Mouse (Mus musculus): ENCODE data around the gene Comt. TPM values are rescaled to one million over a fixed set of nuclear protein-coding genes. Genes with fewer than 3 reads are reported as not detected.

Comt gene
- polyA plus RNA-seq, 1 experiment from 2014 or later: 93.2 TPM

GRCm38 (mm10) chr16:18405876-18406275 is 20.8 kb downstream of the Comt start:
- Histone ChIP-seq H3K27ac (replicated peaks) (peak overlapping the region; percentile 52), H3K4me1 (replicated peaks) (peaks cover 42% of the 10 kb centered on the region), H3K36me3 (peaks cover 91% of the 10 kb centered on the region)

GRCm38 (mm10) chr16:18405091-18405854 is 21.4 kb downstream of the Comt start:
- Histone ChIP-seq H3K9ac (0 out of 2 replicates have a peak overlapping the region, but pooled peaks have one; percentile 34), H3K4me1 (replicated peaks) (peaks cover 42% of the 10 kb centered on the region), H3K36me3 (peaks cover 92% of the 10 kb centered on the region), H3K27ac (replicated peaks) (peak overlapping the region; percentile 52), H3K4me3 (no peak overlapping the region), H3K27me3 (no peaks in the 10 kb centered on the region), H3K9me3 (no peaks in the 10 kb centered on the region), H3K4me2 (no peak overlapping the region)
- ATAC-seq (ENCODE audit: low read depth): no peak
- 87% methylated on average over 13 of the region's 13 CpGs for WGBS

More at GRCm38 (mm10) chr16:18405876-18406275, 20.8 kb downstream of the Comt start:
- H3K9me3 ChIP-seq: no peaks in the 10 kb centered on the region
- peak overlapping the region; percentile 34; the same call in 1 of the 2 replicates for H3K9ac ChIP-seq
- ATAC-seq (ENCODE audit: low read depth): no peak
- H3K27me3 ChIP-seq: no peaks in the 10 kb centered on the region
- no peak overlapping the region for H3K4me2 ChIP-seq
- no peak overlapping the region for H3K4me3 ChIP-seq
- 74% methylated on average over 2 of the region's 2 CpGs for WGBS

- peaks cover 94% of the 10 kb centered on the region for H3K36me3 ChIP-seq
- no peak overlapping the region for H3K4me3 ChIP-seq
- H3K9me3 ChIP-seq: no peaks in the 10 kb centered on the region
- peaks cover 50% of the 10 kb centered on the region for H3K4me1 ChIP-seq (replicated peaks)
- H3K27me3 ChIP-seq: no peaks in the 10 kb centered on the region
- no peak overlapping the region for H3K4me2 ChIP-seq
- WGBS: 93% methylated on average over 12 of the region's 12 CpGs
- no peak overlapping the region for H3K9ac ChIP-seq
- ATAC-seq (ENCODE audit: low read depth): no peak
- no peak overlapping the region for H3K27ac ChIP-seq (replicated peaks)
These were observed 23.4 kb downstream of the Comt start for GRCm38 (mm10) chr16:18403285-18403684.

- Histone ChIP-seq H3K9me3 (no peaks in the 10 kb centered on the region), H3K4me3 (no peak overlapping the region), H3K4me1 (replicated peaks) (peaks cover 57% of the 10 kb centered on the region), H3K27ac (replicated peaks) (peak overlapping the region; percentile 81), H3K9ac (peak overlapping the region; percentile 38), H3K27me3 (no peaks in the 10 kb centered on the region), H3K4me2 (peak overlapping the region; percentile 14; the same call in 1 of the 2 replicates), H3K36me3 (peaks cover 92% of the 10 kb centered on the region)
- WGBS: 27% methylated on average over 7 of the region's 7 CpGs
- peak; percentile 84 for ATAC-seq (ENCODE audit: low read depth)
These were observed 26.0 kb downstream of the Comt start for GRCm38 (mm10) chr16:18400472-18401216.

- WGBS: 60% methylated on average over 9 of the region's 9 CpGs
- Histone ChIP-seq H3K4me1 (replicated peaks) (peaks cover 64% of the 10 kb centered on the region), H3K4me2 (peak overlapping the region; percentile 14; the same call in 1 of the 2 replicates)
These were observed 26.6 kb downstream of the Comt start for GRCm38 (mm10) chr16:18400028-18400427.

GRCm38 (mm10) chr16:18396791-18397621 is 29.6 kb downstream of the Comt start:
- Histone ChIP-seq H3K27ac (replicated peaks) (peak overlapping the region; percentile 79), H3K4me3 (no peak overlapping the region), H3K27me3 (no peaks in the 10 kb centered on the region), H3K4me2 (no peak overlapping the region), H3K9ac (no peak overlapping the region), H3K4me1 (replicated peaks) (peaks cover 91% of the 10 kb centered on the region), H3K36me3 (peaks cover 55% of the 10 kb centered on the region), H3K9me3 (no peaks in the 10 kb centered on the region)
- WGBS: 96% methylated on average over 27 of the region's 27 CpGs
- no peak for ATAC-seq (ENCODE audit: low read depth)

More at GRCm38 (mm10) chr16:18400028-18400427, 26.6 kb downstream of the Comt start:
- no peak for ATAC-seq (ENCODE audit: low read depth)
- Histone ChIP-seq H3K27ac (replicated peaks) (peak overlapping the region; percentile 81), H3K9me3 (no peaks in the 10 kb centered on the region), H3K27me3 (no peaks in the 10 kb centered on the region), H3K4me3 (no peak overlapping the region), H3K36me3 (peaks cover 86% of the 10 kb centered on the region), H3K9ac (no peak overlapping the region; the same call in 1 of the 2 replicates)

- Histone ChIP-seq H3K27me3 (no peaks in the 10 kb centered on the region), H3K27ac (replicated peaks) (peak overlapping the region; percentile 79), H3K4me3 (no peak overlapping the region), H3K4me2 (peak overlapping the region; percentile 75), H3K36me3 (peaks cover 47% of the 10 kb centered on the region), H3K9me3 (no peaks in the 10 kb centered on the region), H3K4me1 (replicated peaks) (peaks cover 87% of the 10 kb centered on the region), H3K9ac (peak overlapping the region; percentile 63)
- 58% methylated on average over 2 of the region's 2 CpGs for WGBS
- no peak for ATAC-seq (ENCODE audit: low read depth)
These were observed 30.5 kb downstream of the Comt start for GRCm38 (mm10) chr16:18396201-18396600.

GRCm38 (mm10) chr16:18395620-18396036 is 31.0 kb downstream of the Comt start:
- Histone ChIP-seq H3K27me3 (no peaks in the 10 kb centered on the region), H3K4me1 (replicated peaks) (peaks cover 87% of the 10 kb centered on the region), H3K4me3 (no peak overlapping the region), H3K27ac (replicated peaks) (peak overlapping the region; percentile 79), H3K36me3 (peaks cover 42% of the 10 kb centered on the region), H3K9ac (peak overlapping the region; percentile 63; the same call in 1 of the 2 replicates), H3K9me3 (no peaks in the 10 kb centered on the region), H3K4me2 (peak overlapping the region; percentile 75)
- 0 out of 2 replicates have a peak, but pooled peaks have one; percentile 8 for ATAC-seq (ENCODE audit: low read depth)
- 17% methylated on average over 6 of the region's 7 CpGs for WGBS

- Histone ChIP-seq H3K27me3 (no peaks in the 10 kb centered on the region), H3K4me3 (peak overlapping the region; percentile 13), H3K36me3 (peaks cover 35% of the 10 kb centered on the region), H3K4me1 (replicated peaks) (peaks cover 87% of the 10 kb centered on the region), H3K4me2 (peak overlapping the region; percentile 75), H3K9me3 (no peaks in the 10 kb centered on the region), H3K9ac (peak overlapping the region; percentile 63), H3K27ac (replicated peaks) (peak overlapping the region; percentile 89)
- peak; percentile 1; the same call in 1 of the 2 replicates for ATAC-seq (ENCODE audit: low read depth)
- WGBS: 10% methylated on average over 11 of the region's 11 CpGs
These were observed 31.7 kb downstream of the Comt start for GRCm38 (mm10) chr16:18394777-18395619.

- Histone ChIP-seq H3K27me3 (no peaks in the 10 kb centered on the region), H3K4me3 (peak overlapping the region; percentile 56), H3K9ac (peak overlapping the region; percentile 79), H3K4me1 (replicated peaks) (peaks cover 87% of the 10 kb centered on the region), H3K36me3 (peaks cover 26% of the 10 kb centered on the region), H3K9me3 (no peaks in the 10 kb centered on the region), H3K4me2 (peak overlapping the region; percentile 75), H3K27ac (replicated peaks) (peak overlapping the region; percentile 89)
- no peak for ATAC-seq (ENCODE audit: low read depth)
- WGBS: 64% methylated on average over 3 of the region's 3 CpGs
These were observed 32.6 kb downstream of the Comt start for GRCm38 (mm10) chr16:18394056-18394455.

GRCm38 (mm10) chr16:18393595-18393994 is 33.1 kb downstream of the Comt start:
- no peaks in the 10 kb centered on the region for H3K9me3 ChIP-seq
- peaks cover 87% of the 10 kb centered on the region for H3K4me1 ChIP-seq (replicated peaks)
- H3K27me3 ChIP-seq: no peaks in the 10 kb centered on the region
- H3K4me2 ChIP-seq: peak overlapping the region; percentile 75
- ATAC-seq (ENCODE audit: low read depth): 0 out of 2 replicates have a peak, but pooled peaks have one; percentile 0
- H3K4me3 ChIP-seq: peak overlapping the region; percentile 56
- 52% methylated on average over 5 of the region's 5 CpGs for whole genome bisulfite sequencing
- H3K27ac ChIP-seq (replicated peaks): peak overlapping the region; percentile 89
- H3K9ac ChIP-seq: peak overlapping the region; percentile 79
- peaks cover 21% of the 10 kb centered on the region for H3K36me3 ChIP-seq

Measured in neural tube, embryonic 13.5 days (tissue).